In the genomic region with DNA sequence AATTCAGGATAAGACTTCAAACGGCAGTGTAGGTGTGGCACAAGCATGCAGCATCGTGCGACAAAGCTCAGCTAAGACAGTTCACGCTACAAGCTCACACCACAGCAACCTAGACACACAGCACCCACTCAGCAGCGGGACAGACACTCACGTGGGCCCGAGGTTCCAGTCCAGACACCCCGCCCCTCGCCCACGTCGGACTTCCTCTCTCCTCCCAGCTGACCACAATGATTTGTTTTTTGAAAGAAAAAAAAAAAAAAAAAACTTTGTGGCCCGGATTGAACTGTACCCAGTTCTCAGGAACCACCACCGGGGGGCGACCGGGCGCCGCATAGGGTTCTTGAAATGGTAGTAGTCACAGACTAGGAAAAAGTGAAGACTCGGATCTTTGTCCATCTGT, we compare ENCODE assay signal across 8 mouse cellular contexts. TPM values are rescaled to one million over a fixed set of nuclear protein-coding genes. Genes with fewer than 3 reads are reported as not detected.
DNase-seq lines count a peak whose midpoint lies in the region; ATAC-seq and TF ChIP-seq lines count a peak whose summit lies in the region.

No protein-coding gene starts in this region.

- peak overlapping the region; percentile 37 for H3K4me3 ChIP-seq in cortical plate, adult 2 months (ENCODE audit: insufficient read depth, low read length)

- peak; percentile 90 for DNase-seq in ZHBTc4 (ENCODE audit: low read depth, low spot score)
- peak; percentile 87 for DNase-seq in gastrocnemius, adult 8-10 months (ENCODE audit: low spot score in 2 of 2)
- DNase-seq in induced T-regulatory cell, adult 2 months (ENCODE audit: low read depth): peak; percentile 96
- DNase-seq in left cerebral cortex, adult 9 months (ENCODE audit: low spot score in 2 of 2): peak; percentile 62 to 90
- DNase-seq in right cerebral cortex, postnatal 14 days: peak; percentile 95
- DNase-seq in urinary bladder, postnatal 36 days (ENCODE audit: low spot score in 2 of 2): peak; percentile 82 to 92

- TF ChIP-seq POLR2A in cortical plate, adult 2 months (IDR thresholded peaks at IDR 0.05; ENCODE audit: extremely low read depth, insufficient read depth, low read length): peak; percentile 50

- TF ChIP-seq CTCF in cortical plate, adult 2 months (IDR thresholded peaks at IDR 0.05; ENCODE audit: extremely low read depth, insufficient read depth, low read length): peak; percentile 53

- H3K4me1 ChIP-seq in cortical plate, adult 2 months (ENCODE audit: control insufficient read depth, insufficient read depth, low read length): peaks cover 7% of the 10 kb centered on the region

- ATAC-seq in megakaryocyte progenitor cell, adult 5-6 weeks (replicated peaks; ENCODE audit: poor library complexity): peak; percentile 66

- H3K27ac ChIP-seq in cortical plate, adult 2 months (ENCODE audit: insufficient read depth, low read length): peak overlapping the region; percentile 53

RNA-seq across cellular contexts. Expression of a gene that starts 1.5 kb away (rescaled TPM):
- 36.7 and 37.6 TPM in 2 replicates for polyA plus RNA-seq in cortical plate, adult 2 months (2012; rRNA removed)
- total RNA-seq in gastrocnemius, adult 8-10 months (2022): 10 to 100 TPM; 64.8 to 83.6 (median 73.5) TPM
- total RNA-seq in megakaryocyte progenitor cell, adult 5-6 weeks (2015): 132 and 135 TPM in 2 replicates
- total RNA-seq in megakaryocyte progenitor cell, adult 5-6 weeks (2017): 126 and 141 TPM in 2 replicates

RNA-seq across cellular contexts. Expression of a gene that starts 32.5 kb away (rescaled TPM):
- 33.5 and 34.4 TPM in 2 replicates for polyA plus RNA-seq in cortical plate, adult 2 months (2012; rRNA removed)
- 10 to 100 TPM; 22.0 to 45.0 (median 28.1) TPM for total RNA-seq in gastrocnemius, adult 8-10 months (2022)
- total RNA-seq in megakaryocyte progenitor cell, adult 5-6 weeks (2015): 1.1 and 2.3 TPM in 2 replicates
- total RNA-seq in megakaryocyte progenitor cell, adult 5-6 weeks (2017): 1.5 and 1.9 TPM in 2 replicates

RNA-seq across cellular contexts. Expression of a gene that starts 37.1 kb away (rescaled TPM):
- 57.9 and 58.5 TPM in 2 replicates for polyA plus RNA-seq in cortical plate, adult 2 months (2012; rRNA removed)
- 10 to 100 TPM; 42.1 to 47.9 (median 46.9) TPM for total RNA-seq in gastrocnemius, adult 8-10 months (2022)
- total RNA-seq in megakaryocyte progenitor cell, adult 5-6 weeks (2015): 25.1 and 27.4 TPM in 2 replicates
- total RNA-seq in megakaryocyte progenitor cell, adult 5-6 weeks (2017): 10.5 and 18.3 TPM in 2 replicates

Comparison
In these comparisons a context has a peak if more than half of its experiments do, and no peak if none do; other contexts are left out.
1. Peak in every context shown above with its lines: DNase-seq, ATAC-seq, H3K4me3 ChIP-seq and H3K27ac ChIP-seq.
2. RNA of a gene that starts 32.5 kb away (total RNA-seq): 22.0 to 45.0 TPM in gastrocnemius, adult 8-10 months; 1.1 to 2.3 TPM in megakaryocyte progenitor cell, adult 5-6 weeks; every median in the first group is over 4 times any median in the second.